Mouse (Mus musculus) liver, adult (tissue): ENCODE results near the gene Khsrp.

ENCODE experiments used
- GATA4 ChIP-seq: IDR thresholded peaks from 2 replicates; pipeline ENCODE4 v1.6.1; 2014; ENCODE audit warnings: mild to moderate bottlenecking, low read length; ENCODE audit not compliant: insufficient replicate concordance

Gene Khsrp

GRCm38 (mm10) chr17:56979524-56979923, 51.8 kb downstream of the Khsrp start:
- no peak for TF ChIP-seq GATA4

GRCm38 (mm10) chr17:56976531-56977390, 54.6 kb downstream of the Khsrp start:
- no peak for TF ChIP-seq GATA4

- no peak for TF ChIP-seq GATA4
These were observed 55.9 kb downstream of the Khsrp start for GRCm38 (mm10) chr17:56975391-56975790.

DNA sequence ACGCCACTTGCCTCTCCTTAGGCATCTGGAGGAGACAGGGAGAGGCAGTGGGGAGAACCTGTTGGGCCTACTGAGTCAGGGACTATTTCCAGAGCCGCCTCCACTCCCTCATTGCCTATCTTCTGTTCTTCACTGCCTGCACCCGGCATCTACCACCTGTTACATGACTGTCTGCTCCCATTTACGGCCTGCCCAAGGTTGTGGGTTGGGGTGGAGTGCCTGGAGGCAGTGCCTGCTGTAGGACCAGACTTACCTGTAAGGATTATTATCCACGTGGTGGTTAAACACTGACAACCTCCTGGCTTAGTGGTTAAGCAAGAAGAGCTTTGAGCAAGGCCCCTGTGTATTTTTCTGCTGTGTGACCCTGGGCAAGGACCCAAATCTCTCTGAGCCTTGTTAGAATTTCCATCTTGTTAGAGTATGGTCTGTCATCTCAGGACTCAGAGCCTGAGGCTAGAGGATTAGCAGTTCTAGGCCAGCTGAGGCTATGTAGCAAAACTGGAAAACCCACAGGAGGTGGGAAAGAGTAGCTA, 56.5 kb downstream of the Khsrp start:
- TF ChIP-seq GATA4 = no peak

- no peak for TF ChIP-seq GATA4
These were observed 57.2 kb downstream of the Khsrp start for GRCm38 (mm10) chr17:56973956-56974707.
